In genomic region chr4:97662841-97663240, GRCm38 (mm10) we compare ENCODE assay signal across 14 mouse cellular contexts.
DNase-seq lines count a peak whose midpoint lies in the region; ATAC-seq lines count a peak whose summit lies in the region.
"Had no signal": no experiment of that assay in that cellular context is flagged by ENCODE, and none has a peak within 500 bp of the region (broad histone marks: within the 10 kb centered on the region; RNA-seq: fewer than 3 reads in every experiment).

No protein-coding gene starts in this region.

- H3K4me1 ChIP-seq in forebrain, embryonic 13.5 days, result peaks cover 27% of the 10 kb centered on the region
- 0 out of 2 replicates have a peak, but pooled peaks cover 4% of the 10 kb centered on the region for H3K4me1 ChIP-seq in forebrain, embryonic 14.5 days (ENCODE audit: control insufficient read depth, insufficient read depth, low read length)
- H3K4me1 ChIP-seq: intestine, embryonic 15.5 days; liver, embryonic 13.5 days; midbrain, embryonic 15.5 days had no signal

- DNase-seq in forebrain, embryonic 14.5 days (ENCODE audit: low spot score), result no peak
- DNase-seq in layer of hippocampus, adult 9-11 months, result peak; percentile 20
- no peak for DNase-seq in layer of hippocampus, postnatal 25 days (ENCODE audit: extremely low spot score in 1 of 2, low spot score in 1 of 2)
- peak; percentile 27 to 40 for DNase-seq in heart, adult 9 months (ENCODE audit: low spot score in 2 of 2)
- DNase-seq in lung, postnatal 36 days, result peak; percentile 42
- no peak for DNase-seq in left cerebral cortex, postnatal 4 days
- DNase-seq in right cerebral cortex, postnatal 36 days (ENCODE audit: low spot score in 2 of 2), result no peak
- DNase-seq: cerebellum, adult 18-20 months; liver, embryonic 13.5 days; thymus, adult 2 months had no signal

- intact Hi-C loops in left cerebral cortex, postnatal 4 days (cut with DNase I), result no loop called here

- H3K4me2 ChIP-seq in forebrain, embryonic 13.5 days, result no peak overlapping the region
- H3K4me2 ChIP-seq in forebrain, embryonic 14.5 days (ENCODE audit: low read length), result no peak overlapping the region
- H3K4me2 ChIP-seq: embryonic facial prominence, embryonic 15.5 days; intestine, embryonic 15.5 days; liver, embryonic 13.5 days; midbrain, embryonic 15.5 days had no signal

- no peaks in the 10 kb centered on the region for H3K27me3 ChIP-seq in forebrain, embryonic 13.5 days
- no peaks in the 10 kb centered on the region for H3K27me3 ChIP-seq in forebrain, embryonic 14.5 days (replicated peaks; ENCODE audit: control insufficient read depth, insufficient read depth, low read length)
- H3K27me3 ChIP-seq: embryonic facial prominence, embryonic 15.5 days; intestine, embryonic 15.5 days; liver, embryonic 13.5 days; midbrain, embryonic 15.5 days had no signal

- no peak overlapping the region for H3K9ac ChIP-seq in forebrain, embryonic 13.5 days
- H3K9ac ChIP-seq in forebrain, embryonic 14.5 days (ENCODE audit: low read length), result no peak overlapping the region
- H3K9ac ChIP-seq: embryonic facial prominence, embryonic 15.5 days; intestine, embryonic 15.5 days; liver, embryonic 13.5 days; midbrain, embryonic 15.5 days had no signal

- H3K4me3 ChIP-seq in forebrain, embryonic 13.5 days, result no peak overlapping the region
- no peak overlapping the region for H3K4me3 ChIP-seq in forebrain, embryonic 14.5 days (ENCODE audit: low read depth, low read length)
- H3K4me3 ChIP-seq: embryonic facial prominence, embryonic 15.5 days; intestine, embryonic 15.5 days; liver, embryonic 13.5 days; midbrain, embryonic 15.5 days had no signal

- no peaks in the 10 kb centered on the region for H3K9me3 ChIP-seq in forebrain, embryonic 13.5 days (replicated peaks)
- H3K9me3 ChIP-seq in forebrain, embryonic 14.5 days (replicated peaks; ENCODE audit: control insufficient read depth, low read length), result no peaks in the 10 kb centered on the region
- H3K9me3 ChIP-seq: embryonic facial prominence, embryonic 15.5 days; intestine, embryonic 15.5 days; liver, embryonic 13.5 days; midbrain, embryonic 15.5 days had no signal

- H3K36me3 ChIP-seq in forebrain, embryonic 13.5 days (ENCODE audit: poor library complexity, severe bottlenecking), result no peaks in the 10 kb centered on the region
- no peaks in the 10 kb centered on the region for H3K36me3 ChIP-seq in forebrain, embryonic 14.5 days (ENCODE audit: control insufficient read depth, insufficient read depth, low read length)
- H3K36me3 ChIP-seq: embryonic facial prominence, embryonic 15.5 days; intestine, embryonic 15.5 days; liver, embryonic 13.5 days; midbrain, embryonic 15.5 days had no signal

- 77% methylated on average over 11 of the region's 11 CpGs for WGBS in forebrain, embryonic 13.5 days
- 77% methylated on average over 11 of the region's 11 CpGs for WGBS in forebrain, embryonic 14.5 days

- H3K27ac ChIP-seq in forebrain, embryonic 13.5 days, result peak overlapping the region; percentile 11; the same call in 1 of the 2 replicates
- no peak overlapping the region for H3K27ac ChIP-seq in forebrain, embryonic 14.5 days (ENCODE audit: low read depth, low read length)
- H3K27ac ChIP-seq: embryonic facial prominence, embryonic 15.5 days; intestine, embryonic 15.5 days; liver, embryonic 13.5 days; midbrain, embryonic 15.5 days had no signal

- ATAC-seq in forebrain, embryonic 13.5 days, result no peak
- no peak for ATAC-seq in forebrain, embryonic 14.5 days
- ATAC-seq: intestine, embryonic 15.5 days; midbrain, embryonic 15.5 days had no signal

Comparison
In these comparisons a context has a peak if more than half of its experiments do, and no peak if none do; other contexts are left out.
1. DNase-seq: peak in layer of hippocampus, adult 9-11 months (single experiment), heart, adult 9 months (2 of 2) and lung, postnatal 36 days (single experiment); none in forebrain, embryonic 14.5 days (single experiment), layer of hippocampus, postnatal 25 days (0 of 2), left cerebral cortex, postnatal 4 days (single experiment) and right cerebral cortex, postnatal 36 days (0 of 2).